Mouse (Mus musculus): Measurements from ENCODE around the gene Polr2a. TPM values are rescaled to one million over a fixed set of nuclear protein-coding genes. Genes with fewer than 3 reads are reported as not detected.
"Not testable (repeated sequence)": the region's sequence is repeated elsewhere in the genome, so short reads cannot be mapped to it uniquely, and the experiment has no call there.

Gene Polr2a
- polyA plus RNA-seq, 1 experiment from 2014 or later, result 46.5 TPM

DNA sequence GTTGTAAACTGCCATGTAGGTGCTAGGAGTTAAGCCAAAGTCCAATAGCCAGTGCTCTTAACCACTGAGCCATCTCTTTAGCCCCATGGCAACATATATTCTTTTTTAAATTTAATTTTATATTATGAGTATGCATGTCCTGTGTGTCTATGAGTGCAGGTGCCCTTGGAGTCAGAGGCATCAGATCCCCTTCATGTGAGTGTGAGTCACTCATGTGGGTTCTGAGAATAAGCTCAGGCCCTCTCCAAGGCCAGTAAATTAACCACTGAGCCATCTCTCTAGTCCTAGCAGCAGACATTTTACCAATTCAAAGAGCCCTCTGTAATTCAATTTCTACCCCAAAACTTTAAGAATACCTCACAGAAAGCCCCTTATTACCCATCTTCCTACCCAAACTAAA is 5.8 kb downstream of the Polr2a start:
- Histone ChIP-seq H3K9me3 (ENCODE audit: control insufficient read depth, low read length) (no peaks in the 10 kb centered on the region), H3K27me3 (ENCODE audit: control insufficient read depth, insufficient read depth, low read length) (no peaks in the 10 kb centered on the region), H3K4me1 (replicated peaks; ENCODE audit: control insufficient read depth, insufficient read depth, low read length) (0 out of 2 replicates have a peak, but pooled peaks cover 2% of the 10 kb centered on the region), H3K27ac (ENCODE audit: low read depth, low read length) (no peak overlapping the region), H3K4me3 (ENCODE audit: low read depth, low read length) (no peak overlapping the region), H3K9ac (ENCODE audit: low read depth, low read length) (no peak overlapping the region), H3K4me2 (replicated peaks; ENCODE audit: low read depth, low read length) (no peak overlapping the region), H3K36me3 (ENCODE audit: control insufficient read depth, insufficient read depth, low read length) (no peaks in the 10 kb centered on the region)
- no peak for ATAC-seq (ENCODE audit: low FRiP score)
- no peak for DNase-seq (ENCODE audit: low spot score)

- ATAC-seq (ENCODE audit: low FRiP score) (no peak), DNase-seq (ENCODE audit: low spot score) (no peak)
- Histone ChIP-seq H3K4me3 (ENCODE audit: low read depth, low read length) (no peak overlapping the region), H3K27ac (ENCODE audit: low read depth, low read length) (no peak overlapping the region), H3K4me1 (replicated peaks; ENCODE audit: control insufficient read depth, insufficient read depth, low read length) (0 out of 2 replicates have a peak, but pooled peaks cover 2% of the 10 kb centered on the region), H3K9me3 (ENCODE audit: control insufficient read depth, low read length) (no peaks in the 10 kb centered on the region), H3K36me3 (ENCODE audit: control insufficient read depth, insufficient read depth, low read length) (peaks cover 4% of the 10 kb centered on the region; the same call in 1 of the 2 replicates), H3K9ac (ENCODE audit: low read depth, low read length) (no peak overlapping the region), H3K4me2 (replicated peaks; ENCODE audit: low read depth, low read length) (no peak overlapping the region), H3K27me3 (ENCODE audit: control insufficient read depth, insufficient read depth, low read length) (no peaks in the 10 kb centered on the region)
- 83% methylated on average over 3 of the region's 3 CpGs for WGBS
These were observed 6.8 kb downstream of the Polr2a start for GRCm38 (mm10) chr11:69751635-69752034.

DNA sequence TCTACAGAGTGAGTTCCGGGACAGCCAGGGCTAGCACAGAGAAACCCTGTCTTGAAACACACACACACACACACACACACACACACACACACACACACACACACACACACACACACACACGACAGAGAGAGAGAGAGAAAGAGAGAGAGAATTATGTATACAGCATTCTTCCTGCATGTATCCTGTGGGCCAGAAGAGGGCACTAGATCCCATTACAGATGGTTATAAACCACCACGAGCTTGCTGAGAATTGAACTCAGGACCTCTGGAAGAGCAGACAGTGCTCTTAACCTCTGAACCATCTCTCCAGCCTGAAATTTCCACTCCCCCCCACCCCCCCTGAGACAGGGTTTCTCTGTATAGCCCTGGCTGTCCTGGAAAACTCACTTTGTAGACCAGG is 27.0 kb downstream of the Polr2a start:
- not testable (repeated sequence) for H3K27ac ChIP-seq (ENCODE audit: low read depth, low read length); H3K4me2 ChIP-seq (replicated peaks; ENCODE audit: low read depth, low read length); H3K27me3 ChIP-seq (ENCODE audit: control insufficient read depth, insufficient read depth, low read length); DNase-seq (ENCODE audit: low spot score); H3K4me3 ChIP-seq (ENCODE audit: low read depth, low read length); H3K9me3 ChIP-seq (ENCODE audit: control insufficient read depth, low read length); H3K9ac ChIP-seq (ENCODE audit: low read depth, low read length); H3K4me1 ChIP-seq (replicated peaks; ENCODE audit: control insufficient read depth, insufficient read depth, low read length); ATAC-seq (ENCODE audit: low FRiP score)
- 79% methylated on average over 2 of the region's 3 CpGs for WGBS
- H3K36me3 ChIP-seq (ENCODE audit: control insufficient read depth, insufficient read depth, low read length), result peaks cover 14% of the 10 kb centered on the region

- ATAC-seq (ENCODE audit: low FRiP score) (no peak), DNase-seq (ENCODE audit: low spot score) (peak; percentile 71)
- WGBS, result 15% methylated on average over 3 of the region's 3 CpGs
These were observed 29.4 kb downstream of the Polr2a start for GRCm38 (mm10) chr11:69729063-69729462.

GRCm38 (mm10) chr11:69725951-69726350 is 32.5 kb downstream of the Polr2a start:
- Histone ChIP-seq H3K27me3 (ENCODE audit: control insufficient read depth, insufficient read depth, low read length) (no peaks in the 10 kb centered on the region), H3K9ac (ENCODE audit: low read depth, low read length) (no peak overlapping the region), H3K36me3 (ENCODE audit: control insufficient read depth, insufficient read depth, low read length) (no peaks in the 10 kb centered on the region), H3K4me2 (replicated peaks; ENCODE audit: low read depth, low read length) (no peak overlapping the region), H3K9me3 (ENCODE audit: control insufficient read depth, low read length) (no peaks in the 10 kb centered on the region), H3K4me1 (replicated peaks; ENCODE audit: control insufficient read depth, insufficient read depth, low read length) (no peaks in the 10 kb centered on the region), H3K4me3 (ENCODE audit: low read depth, low read length) (no peak overlapping the region), H3K27ac (ENCODE audit: low read depth, low read length) (no peak overlapping the region)
- no peak for ATAC-seq (ENCODE audit: low FRiP score)
- 40% methylated on average over 5 of the region's 5 CpGs for WGBS
- no peak for DNase-seq (ENCODE audit: low spot score)

More at GRCm38 (mm10) chr11:69729063-69729462, 29.4 kb downstream of the Polr2a start:
- Histone ChIP-seq H3K36me3 (ENCODE audit: control insufficient read depth, insufficient read depth, low read length) (no peaks in the 10 kb centered on the region), H3K4me3 (ENCODE audit: low read depth, low read length) (no peak overlapping the region), H3K4me1 (replicated peaks; ENCODE audit: control insufficient read depth, insufficient read depth, low read length) (no peaks in the 10 kb centered on the region), H3K9me3 (ENCODE audit: control insufficient read depth, low read length) (no peaks in the 10 kb centered on the region), H3K27ac (ENCODE audit: low read depth, low read length) (no peak overlapping the region), H3K4me2 (replicated peaks; ENCODE audit: low read depth, low read length) (no peak overlapping the region), H3K9ac (ENCODE audit: low read depth, low read length) (no peak overlapping the region), H3K27me3 (ENCODE audit: control insufficient read depth, insufficient read depth, low read length) (no peaks in the 10 kb centered on the region)

DNA sequence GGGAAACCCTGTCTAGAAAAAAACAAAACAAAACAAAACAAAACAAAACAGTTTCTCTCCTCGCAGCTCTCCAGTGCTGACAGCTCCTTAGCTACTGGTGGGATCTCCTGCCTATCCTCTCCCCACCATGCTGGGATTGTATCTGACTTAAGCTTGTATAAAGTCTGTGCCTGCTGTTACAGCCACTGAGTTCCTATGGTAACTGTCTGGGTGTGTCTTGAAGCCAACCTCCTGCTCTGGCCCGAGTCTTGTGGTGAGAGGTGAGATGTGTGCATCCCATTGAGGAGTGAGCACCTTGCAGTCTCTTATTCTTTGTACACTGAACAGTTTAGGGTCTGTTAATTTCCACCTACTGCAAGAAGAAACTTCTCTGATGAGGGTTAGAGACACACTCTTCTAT is 35.4 kb downstream of the Polr2a start:
- WGBS, result 58% methylated on average over 2 of the region's 2 CpGs
- Histone ChIP-seq H3K27ac (ENCODE audit: low read depth, low read length) (no peak overlapping the region), H3K9ac (ENCODE audit: low read depth, low read length) (no peak overlapping the region)

DNA sequence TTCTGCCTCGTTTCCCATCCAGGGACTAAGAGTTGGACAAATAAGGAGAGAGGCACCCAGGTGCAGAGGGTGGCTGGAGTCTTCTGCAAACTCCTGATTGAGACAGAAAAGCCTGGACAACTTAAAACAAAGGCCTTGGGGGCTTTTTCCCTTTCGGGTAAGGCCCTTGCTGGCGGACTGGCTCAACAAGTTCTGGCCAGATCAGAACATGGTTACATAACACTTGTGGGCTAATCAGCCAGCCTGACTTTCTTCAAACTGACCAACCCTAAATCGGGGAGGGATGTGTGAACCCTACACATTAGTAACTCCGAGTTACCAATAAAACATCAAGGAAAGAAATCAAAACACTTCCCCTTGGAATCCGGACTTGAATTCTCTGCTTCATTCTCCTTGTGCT is 37.6 kb downstream of the Polr2a start:
- Histone ChIP-seq H3K9ac (ENCODE audit: low read depth, low read length) (no peak overlapping the region), H3K36me3 (ENCODE audit: control insufficient read depth, insufficient read depth, low read length) (no peaks in the 10 kb centered on the region), H3K4me3 (ENCODE audit: low read depth, low read length) (no peak overlapping the region), H3K9me3 (ENCODE audit: control insufficient read depth, low read length) (no peaks in the 10 kb centered on the region), H3K4me2 (replicated peaks; ENCODE audit: low read depth, low read length) (no peak overlapping the region), H3K27ac (ENCODE audit: low read depth, low read length) (no peak overlapping the region), H3K4me1 (replicated peaks; ENCODE audit: control insufficient read depth, insufficient read depth, low read length) (no peaks in the 10 kb centered on the region), H3K27me3 (ENCODE audit: control insufficient read depth, insufficient read depth, low read length) (no peaks in the 10 kb centered on the region)
- DNase-seq (ENCODE audit: low spot score) (no peak), ATAC-seq (ENCODE audit: low FRiP score) (no peak)
- 88% methylated on average over 6 of the region's 6 CpGs for WGBS

More for the DNA sequence above, 35.4 kb downstream of the Polr2a start:
- no peak overlapping the region for H3K4me3 ChIP-seq (ENCODE audit: low read depth, low read length)
- H3K4me2 ChIP-seq (replicated peaks; ENCODE audit: low read depth, low read length), result no peak overlapping the region
- no peaks in the 10 kb centered on the region for H3K9me3 ChIP-seq (ENCODE audit: control insufficient read depth, low read length)
- DNase-seq (ENCODE audit: low spot score), result no peak
- H3K36me3 ChIP-seq (ENCODE audit: control insufficient read depth, insufficient read depth, low read length), result no peaks in the 10 kb centered on the region
- no peak for ATAC-seq (ENCODE audit: low FRiP score)
- no peaks in the 10 kb centered on the region for H3K27me3 ChIP-seq (ENCODE audit: control insufficient read depth, insufficient read depth, low read length)
- H3K4me1 ChIP-seq (replicated peaks; ENCODE audit: control insufficient read depth, insufficient read depth, low read length), result no peaks in the 10 kb centered on the region

DNA sequence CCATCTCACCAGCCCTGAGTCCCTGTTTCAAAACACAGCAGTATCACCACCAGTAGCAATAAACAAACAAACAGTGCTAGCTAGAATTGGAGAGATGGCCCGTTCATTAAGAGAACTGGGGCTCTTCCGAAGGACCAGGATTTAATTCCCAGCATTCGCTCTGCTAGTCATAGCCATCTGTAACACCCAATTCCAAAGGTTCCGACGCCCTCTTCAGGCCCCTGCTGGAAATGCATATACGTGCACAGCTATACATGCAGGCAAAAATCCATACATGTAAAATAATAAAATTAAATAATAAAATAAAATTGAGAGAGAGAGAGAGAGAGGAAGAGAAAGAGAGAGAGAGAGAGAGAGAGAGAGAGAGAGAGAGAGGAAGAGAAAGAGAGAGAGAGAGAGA is 39.0 kb downstream of the Polr2a start:
- H3K4me1 ChIP-seq (replicated peaks; ENCODE audit: control insufficient read depth, insufficient read depth, low read length), result no peaks in the 10 kb centered on the region
- no peaks in the 10 kb centered on the region for H3K27me3 ChIP-seq (ENCODE audit: control insufficient read depth, insufficient read depth, low read length)
- H3K4me2 ChIP-seq (replicated peaks; ENCODE audit: low read depth, low read length), result no peak overlapping the region
- DNase-seq (ENCODE audit: low spot score), result no peak
- no peaks in the 10 kb centered on the region for H3K9me3 ChIP-seq (ENCODE audit: control insufficient read depth, low read length)
- WGBS, result 73% methylated on average over 6 of the region's 6 CpGs
- no peak overlapping the region for H3K27ac ChIP-seq (ENCODE audit: low read depth, low read length)
- H3K9ac ChIP-seq (ENCODE audit: low read depth, low read length), result no peak overlapping the region
- no peaks in the 10 kb centered on the region for H3K36me3 ChIP-seq (ENCODE audit: control insufficient read depth, insufficient read depth, low read length)
- no peak for ATAC-seq (ENCODE audit: low FRiP score)
- no peak overlapping the region for H3K4me3 ChIP-seq (ENCODE audit: low read depth, low read length)

DNA sequence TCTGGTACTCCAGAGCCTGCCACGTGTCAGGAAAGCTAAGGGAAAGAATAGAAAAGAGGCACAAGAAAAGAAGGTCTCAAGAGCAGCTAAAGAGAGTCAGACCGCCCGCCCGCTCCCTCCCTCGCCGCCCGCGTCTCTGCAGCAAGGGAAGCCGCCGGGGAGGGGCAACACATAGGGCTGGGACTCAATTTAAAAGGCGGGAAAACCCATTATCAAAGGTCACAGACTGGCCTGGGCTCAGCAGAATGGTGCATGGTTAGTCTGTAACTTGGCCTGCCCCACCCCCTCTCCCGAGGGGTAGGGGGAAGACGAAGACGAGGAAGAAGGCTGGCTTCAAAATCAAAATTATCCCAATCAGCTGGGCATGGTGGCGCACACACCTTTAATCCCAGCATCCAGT is 39.8 kb downstream of the Polr2a start:
- no peak overlapping the region for H3K4me3 ChIP-seq (ENCODE audit: low read depth, low read length)
- H3K4me1 ChIP-seq (replicated peaks; ENCODE audit: control insufficient read depth, insufficient read depth, low read length), result no peaks in the 10 kb centered on the region
- WGBS, result 20% methylated on average over 15 of the region's 15 CpGs
- H3K27me3 ChIP-seq (ENCODE audit: control insufficient read depth, insufficient read depth, low read length), result no peaks in the 10 kb centered on the region
- H3K36me3 ChIP-seq (ENCODE audit: control insufficient read depth, insufficient read depth, low read length), result no peaks in the 10 kb centered on the region
- no peaks in the 10 kb centered on the region for H3K9me3 ChIP-seq (ENCODE audit: control insufficient read depth, low read length)
- DNase-seq (ENCODE audit: low spot score) (no peak), ATAC-seq (ENCODE audit: low FRiP score) (no peak)
- H3K4me2 ChIP-seq (replicated peaks; ENCODE audit: low read depth, low read length), result 0 out of 2 replicates have a peak overlapping the region, but pooled peaks have one; percentile 4
- H3K9ac ChIP-seq (ENCODE audit: low read depth, low read length), result peak overlapping the region; percentile 28; the same call in 1 of the 2 replicates
- no peak overlapping the region for H3K27ac ChIP-seq (ENCODE audit: low read depth, low read length)
